Mouse (Mus musculus) liver, postnatal 0 days (tissue): Measurements from ENCODE around the gene Tnfsf15. TPM values are rescaled to one million over a fixed set of nuclear protein-coding genes. Genes with fewer than 3 reads are reported as not detected.

Experiments
- ATAC-seq: fragments of 200-750 bp; cut with Nextera tagmentation; 2 replicates; pipeline ENCODE4 v1.8.0; 2017; ENCODE audit warnings: mild to moderate bottlenecking, moderate library complexity
- DNase-seq: peaks from one replicate; pipeline ENCODE4 v3.0.0-alpha.2; 2016
- H3K27ac ChIP-seq: fragments of 300-500 bp; sonication (generic); 2 replicates; pipeline ENCODE4 v1.5.1; 2014; ENCODE audit warnings: antibody characterized with exemption, moderate library complexity, mild to moderate bottlenecking, low read depth
- H3K27me3 ChIP-seq: fragments of 300-500 bp; sonication (generic); 2 replicates; pipeline ENCODE4 v1.6.1; 2014; ENCODE audit warnings: low read length, control low read depth, mixed read lengths; ENCODE audit not compliant: insufficient read depth
- H3K36me3 ChIP-seq: fragments of 300-500 bp; sonication (generic); replicated peaks from 2 replicates; pipeline ENCODE4 v1.6.1; 2014; ENCODE audit warnings: mild to moderate bottlenecking, control low read depth, low read length, moderate library complexity, mixed read lengths; ENCODE audit not compliant: insufficient read depth
- H3K4me1 ChIP-seq: fragments of 300-500 bp; sonication (generic); 2 replicates; pipeline ENCODE4 v1.6.1; 2014; ENCODE audit warnings: antibody characterized with exemption, mild to moderate bottlenecking, control low read depth; ENCODE audit not compliant: insufficient read depth
- H3K4me2 ChIP-seq: fragments of 300-500 bp; sonication (generic); 2 replicates; pipeline ENCODE4 v1.6.1; 2014; ENCODE audit warnings: low read depth, mild to moderate bottlenecking, low read length, moderate library complexity, mixed read lengths
- H3K4me3 ChIP-seq: fragments of 300-500 bp; sonication (generic); 2 replicates; pipeline ENCODE4 v1.5.1; 2014; ENCODE audit warnings: low read depth, low read length
- H3K9ac ChIP-seq: fragments of 300-500 bp; sonication (generic); replicated peaks from 2 replicates; pipeline ENCODE4 v1.6.1; 2014; ENCODE audit warnings: mild to moderate bottlenecking, moderate library complexity
- H3K9me3 ChIP-seq: fragments of 300-500 bp; sonication (generic); 2 replicates; pipeline ENCODE4 v1.6.1; 2016; ENCODE audit warnings: mild to moderate bottlenecking, control low read depth, low read length, mixed read lengths
- CTCF ChIP-seq: sonication (generic); IDR thresholded peaks from 2 replicates; pipeline ENCODE4 v1.5.1; 2016; ENCODE audit warnings: antibody characterized with exemption, low read depth
- EP300 ChIP-seq: IDR thresholded peaks from 2 replicates; pipeline ENCODE4 v1.6.1; 2016; ENCODE audit warnings: antibody characterized with exemption, low read depth, mild to moderate bottlenecking
- WGBS: fragments of 180-500 bp; shearing (Covaris S2); extraction: QIAGEN DNeasy Blood & Tissue Kit; methylation state at CpG from one replicate; pipeline ENCODE4 v1.1.7; 2014; ENCODE audit not compliant: insufficient replicate concordance; 5-methylcytosine and 5-hydroxymethylcytosine counted together
- polyA plus RNA-seq: library from polyadenylated mRNA; unstranded; fragments of >200 nt; fragmentation: Nextera tagmentation; extraction: Ambion mirVana; gene quantifications from 2 replicates; pipeline ENCODE4 v1.2.1, GENCODE M21; 2015

Gene Tnfsf15
- polyA plus RNA-seq, result not detected in 2 replicates

- Histone ChIP-seq H3K36me3 (no peaks in the 10 kb centered on the region), H3K9ac (no peak within 1 kb of the TSS), H3K27me3 (peaks cover 9% of the 10 kb centered on the region; the same call in 1 of the 2 replicates), H3K4me2 (no peak within 1 kb of the TSS; the same call in 1 of the 2 replicates), H3K4me1 (0 out of 2 replicates have a peak, but pooled peaks cover 4% of the 10 kb centered on the region), H3K27ac (no peak within 1 kb of the TSS), H3K4me3 (no peak within 1 kb of the TSS), H3K9me3 (no peaks in the 10 kb centered on the region; the same call in 1 of the 2 replicates)
- DNase-seq (peak; percentile 77), ATAC-seq (peak; percentile 64)
- WGBS, result 44% methylated on average over 8 of the region's 8 CpGs
- no peak for TF ChIP-seq CTCF
- TF ChIP-seq EP300, result no peak
Observed at GRCm38 (mm10) chr4:63744693-63745171, at the start of gene Tnfsf15. Gene Tnfsf15, minus strand, starts transcription at chr4:63745113.

GRCm38 (mm10) chr4:63792328-63792727 lies 47.4 kb upstream of the Tnfsf15 start:
- H3K27me3 ChIP-seq, result no peaks in the 10 kb centered on the region
- 84% methylated on average over 3 of the region's 3 CpGs for WGBS

GRCm38 (mm10) chr4:63785466-63785865 lies 40.6 kb upstream of the Tnfsf15 start:
- no peak for ATAC-seq
- Histone ChIP-seq H3K4me1 (no peaks in the 10 kb centered on the region), H3K9me3 (no peaks in the 10 kb centered on the region), H3K4me3 (no peak overlapping the region), H3K4me2 (no peak overlapping the region), H3K27ac (no peak overlapping the region), H3K27me3 (no peaks in the 10 kb centered on the region), H3K36me3 (no peaks in the 10 kb centered on the region), H3K9ac (no peak overlapping the region)
- TF ChIP-seq CTCF, result no peak
- no peak for DNase-seq
- 61% methylated on average over 2 of the region's 2 CpGs for WGBS

More at GRCm38 (mm10) chr4:63792328-63792727, 47.4 kb upstream of the Tnfsf15 start:
- Histone ChIP-seq H3K9me3 (no peaks in the 10 kb centered on the region), H3K4me2 (no peak overlapping the region), H3K27ac (no peak overlapping the region), H3K36me3 (no peaks in the 10 kb centered on the region), H3K9ac (no peak overlapping the region), H3K4me1 (no peaks in the 10 kb centered on the region), H3K4me3 (no peak overlapping the region)
- no peak for ATAC-seq
- TF ChIP-seq CTCF (no peak), EP300 (no peak)
- DNase-seq, result no peak

GRCm38 (mm10) chr4:63783826-63784225 lies 38.9 kb upstream of the Tnfsf15 start:
- Histone ChIP-seq H3K4me1 (no peaks in the 10 kb centered on the region), H3K27me3 (no peaks in the 10 kb centered on the region), H3K9ac (no peak overlapping the region), H3K4me3 (no peak overlapping the region), H3K9me3 (no peaks in the 10 kb centered on the region), H3K4me2 (no peak overlapping the region), H3K36me3 (no peaks in the 10 kb centered on the region), H3K27ac (no peak overlapping the region)
- no peak for TF ChIP-seq EP300
- WGBS, result 74% methylated on average over 5 of the region's 5 CpGs
- DNase-seq (no peak), ATAC-seq (no peak)

GRCm38 (mm10) chr4:63782970-63783613 lies 38.2 kb upstream of the Tnfsf15 start:
- ATAC-seq (no peak), DNase-seq (no peak)
- Histone ChIP-seq H3K4me2 (no peak overlapping the region), H3K4me1 (no peaks in the 10 kb centered on the region), H3K36me3 (no peaks in the 10 kb centered on the region), H3K27me3 (no peaks in the 10 kb centered on the region), H3K4me3 (no peak overlapping the region), H3K9me3 (no peaks in the 10 kb centered on the region), H3K9ac (no peak overlapping the region), H3K27ac (no peak overlapping the region)
- TF ChIP-seq EP300 (no peak), CTCF (peak; percentile 32; the same call in 1 of the 2 replicates)
- 64% methylated on average over 7 of the region's 7 CpGs for WGBS

- WGBS, result 73% methylated on average over 8 of the region's 8 CpGs
- Histone ChIP-seq H3K9ac (no peak overlapping the region), H3K27ac (no peak overlapping the region), H3K27me3 (no peaks in the 10 kb centered on the region), H3K4me3 (no peak overlapping the region), H3K4me1 (no peaks in the 10 kb centered on the region), H3K36me3 (no peaks in the 10 kb centered on the region), H3K4me2 (no peak overlapping the region), H3K9me3 (no peaks in the 10 kb centered on the region)
- DNase-seq (no peak), ATAC-seq (no peak)
- TF ChIP-seq EP300 (no peak), CTCF (no peak)
Observed at GRCm38 (mm10) chr4:63777223-63777622, 32.3 kb upstream of the Tnfsf15 start.
